Comparison of ENCODE assay signal across 31 mouse cellular contexts in the genomic region with DNA sequence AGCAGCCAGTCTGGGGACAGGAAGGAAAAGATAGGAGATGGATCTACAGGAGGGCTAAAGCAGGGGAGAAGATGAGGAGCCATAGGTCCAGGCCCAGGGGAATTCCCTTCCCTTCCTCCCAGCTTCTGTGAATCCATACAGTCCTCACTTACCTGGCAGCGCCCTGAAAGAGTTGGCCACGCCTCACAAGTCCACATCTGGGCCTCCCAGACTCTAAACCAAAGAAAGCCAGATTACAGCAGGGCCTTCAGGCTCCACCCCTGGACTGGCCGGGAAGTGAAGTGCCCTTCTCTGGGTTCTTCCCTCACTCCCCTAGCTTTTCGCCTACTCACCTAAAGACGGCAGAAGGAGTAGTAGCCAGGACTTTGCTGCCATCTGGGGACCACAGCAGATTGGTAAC. TPM values are rescaled to one million over a fixed set of nuclear protein-coding genes. Genes with fewer than 3 reads are reported as not detected.
"Had no signal": no experiment of that assay in that cellular context is flagged by ENCODE, and none has a peak within 500 bp of the region (broad histone marks: within the 10 kb centered on the region; RNA-seq: fewer than 3 reads in every experiment).

No protein-coding gene starts in this region.

- H3K27ac ChIP-seq: heart, adult 2 months; heart, embryonic 13.5 days; heart, embryonic 15.5 days; hindbrain, embryonic 10.5 days; hindbrain, embryonic 12.5 days; hindbrain, embryonic 14.5 days; kidney, embryonic 15.5 days; layer of hippocampus, adult 2 months; left cerebral cortex, adult 2 months; limb, embryonic 10.5 days; limb, embryonic 12.5 days had no signal

- H3K4me1 ChIP-seq: heart, embryonic 13.5 days; heart, embryonic 15.5 days; hindbrain, embryonic 10.5 days; hindbrain, embryonic 12.5 days; kidney, embryonic 15.5 days; limb, embryonic 10.5 days; limb, embryonic 12.5 days had no signal

- H3K4me3 ChIP-seq: heart, adult 2 months; heart, embryonic 13.5 days; heart, embryonic 15.5 days; hindbrain, embryonic 10.5 days; hindbrain, embryonic 12.5 days; kidney, embryonic 15.5 days; layer of hippocampus, adult 2 months; left cerebral cortex, adult 2 months; limb, embryonic 10.5 days; limb, embryonic 12.5 days had no signal

- H3K9me3 ChIP-seq: heart, embryonic 13.5 days; heart, embryonic 15.5 days; hindbrain, embryonic 10.5 days; hindbrain, embryonic 12.5 days; kidney, embryonic 15.5 days; limb, embryonic 10.5 days; limb, embryonic 12.5 days had no signal

- H3K4me2 ChIP-seq: heart, embryonic 11.5 days; heart, embryonic 13.5 days; heart, embryonic 15.5 days; hindbrain, embryonic 12.5 days; hindbrain, embryonic 14.5 days; kidney, embryonic 15.5 days; limb, embryonic 12.5 days; liver, embryonic 11.5 days had no signal

- ATAC-seq: forebrain, embryonic 16.5 days; hindbrain, embryonic 16.5 days; inflammation-experienced regulatory T-cells, adult 6 months; intestine, postnatal 0 days had no signal

- H3K27me3 ChIP-seq: heart, embryonic 13.5 days; heart, embryonic 15.5 days; hindbrain, embryonic 12.5 days; kidney, embryonic 15.5 days; limb, embryonic 12.5 days had no signal

- DNase-seq: gastrocnemius, postnatal 14 days; gastrocnemius, postnatal 36 days; heart, adult 11 months; heart, adult 2 months; heart, postnatal 4 days; kidney, adult 18-20 months; kidney, adult 9 months; kidney, postnatal 10 days; kidney, postnatal 25 days; kidney, postnatal 4 days; liver had no signal

- H3K9ac ChIP-seq: heart, embryonic 13.5 days; heart, embryonic 15.5 days; hindbrain, embryonic 12.5 days; hindbrain, embryonic 14.5 days; kidney, embryonic 15.5 days; limb, embryonic 12.5 days had no signal

RNA-seq across cellular contexts. Expression of a gene that starts 27.4 kb away (rescaled TPM):
- total RNA-seq: gastrocnemius, adult 18-20 months; gastrocnemius, adult 8-10 months; gastrocnemius, postnatal 36 days; heart, adult 2 months; heart, postnatal 25 days; heart, postnatal 4 days had no signal
- polyA plus RNA-seq: heart, adult 2 months; heart, postnatal 0 days; inflammation-experienced regulatory T-cells, adult 6 months had no signal
